Mouse (Mus musculus) heart, embryonic 11.5 days (tissue): ENCODE measurements at regions not wholly inside any gene's neighbourhood (a gene's known extent, or its start where the extent isn't known, plus 50 kb on each side); places are given as distances from the start of the nearest gene placed in this dataset.

Experiments used
- ATAC-seq: fragments of 200-750 bp; cut with Nextera tagmentation; replicated peaks from 2 replicates; pipeline ENCODE4 v1.8.0; 2017; ENCODE audit warnings: moderate library complexity; ENCODE audit not compliant: insufficient number of reproducible peaks, low FRiP score, low TSS enrichment
- H3K27ac ChIP-seq: fragments of 300-500 bp; sonication (generic); 2 replicates; pipeline ENCODE4 v1.5.1; 2014; ENCODE audit warnings: mild to moderate bottlenecking, low read depth, low read length
- H3K27me3 ChIP-seq: fragments of 300-500 bp; sonication (generic); 2 replicates; pipeline ENCODE4 v1.6.1; 2014; ENCODE audit warnings: mild to moderate bottlenecking, low read length, mixed read lengths; ENCODE audit not compliant: control insufficient read depth, insufficient read depth
- H3K36me3 ChIP-seq: fragments of 300-500 bp; sonication (generic); 2 replicates; pipeline ENCODE4 v1.6.1; 2014; ENCODE audit warnings: mild to moderate bottlenecking, low read length, moderate library complexity, mixed read lengths; ENCODE audit not compliant: control insufficient read depth, insufficient read depth
- H3K4me1 ChIP-seq: fragments of 300-500 bp; sonication (generic); 2 replicates; pipeline ENCODE4 v1.6.1; 2014; ENCODE audit warnings: low read length; ENCODE audit not compliant: control insufficient read depth, insufficient read depth
- H3K4me2 ChIP-seq: fragments of 300-500 bp; sonication (generic); 2 replicates; pipeline ENCODE4 v1.6.1; 2014; ENCODE audit warnings: mild to moderate bottlenecking, moderate library complexity
- H3K4me3 ChIP-seq: fragments of 300-500 bp; sonication (generic); 2 replicates; pipeline ENCODE4 v1.5.1; 2014; ENCODE audit warnings: low read depth, low read length
- H3K9ac ChIP-seq: fragments of 300-500 bp; sonication (generic); 2 replicates; pipeline ENCODE4 v1.6.1; 2014; ENCODE audit warnings: mild to moderate bottlenecking, low read depth, low read length, moderate library complexity
- H3K9me3 ChIP-seq: fragments of 300-500 bp; sonication (generic); replicated peaks from 2 replicates; pipeline ENCODE4 v1.6.1; 2016; ENCODE audit warnings: low read length; ENCODE audit not compliant: control insufficient read depth
- WGBS: fragments of 180-500 bp; shearing (Covaris S2); extraction: QIAGEN DNeasy Blood & Tissue Kit; methylation state at CpG from one replicate; pipeline ENCODE4 v1.1.7; 2014; ENCODE audit not compliant: insufficient replicate concordance; 5-methylcytosine and 5-hydroxymethylcytosine counted together

- Histone ChIP-seq H3K4me2 (no peak overlapping the region), H3K27ac (no peak overlapping the region), H3K4me3 (no peak overlapping the region), H3K27me3 (no peaks in the 10 kb centered on the region), H3K36me3 (no peaks in the 10 kb centered on the region), H3K9me3 (no peaks in the 10 kb centered on the region), H3K9ac (no peak overlapping the region), H3K4me1 (no peaks in the 10 kb centered on the region)
- 77% methylated on average over 8 of the region's 8 CpGs for WGBS
- no peak for ATAC-seq
Measured at GRCm38 (mm10) chr14:36731095-36731494, 237.5 kb downstream of the Ccser2 start.

GRCm38 (mm10) chr14:36726092-36726491 lies 242.5 kb downstream of the Ccser2 start:
- no peak overlapping the region for H3K4me3 ChIP-seq
- no peaks in the 10 kb centered on the region for H3K4me1 ChIP-seq
- H3K36me3 ChIP-seq = no peaks in the 10 kb centered on the region
- no peak for ATAC-seq
- H3K9ac ChIP-seq = no peak overlapping the region
- H3K9me3 ChIP-seq = no peaks in the 10 kb centered on the region
- no peak overlapping the region for H3K27ac ChIP-seq
- WGBS = 77% methylated on average over 6 of the region's 6 CpGs
- H3K4me2 ChIP-seq = no peak overlapping the region
- no peaks in the 10 kb centered on the region for H3K27me3 ChIP-seq

GRCm38 (mm10) chr14:36715684-36716083 lies 252.9 kb downstream of the Ccser2 start:
- Histone ChIP-seq H3K4me1 (no peaks in the 10 kb centered on the region), H3K9ac (no peak overlapping the region), H3K9me3 (no peaks in the 10 kb centered on the region), H3K27ac (no peak overlapping the region), H3K27me3 (no peaks in the 10 kb centered on the region), H3K4me3 (no peak overlapping the region), H3K4me2 (no peak overlapping the region), H3K36me3 (no peaks in the 10 kb centered on the region)
- ATAC-seq = no peak
- 68% methylated on average over 2 of the region's 2 CpGs for WGBS

- Histone ChIP-seq H3K27ac (no peak overlapping the region), H3K4me1 (no peaks in the 10 kb centered on the region; the same call in 1 of the 2 replicates), H3K9me3 (no peaks in the 10 kb centered on the region), H3K4me2 (no peak overlapping the region), H3K27me3 (no peaks in the 10 kb centered on the region), H3K9ac (no peak overlapping the region), H3K36me3 (no peaks in the 10 kb centered on the region), H3K4me3 (no peak overlapping the region)
- ATAC-seq = no peak
- WGBS = 71% methylated on average over 4 of the region's 4 CpGs
Measured at GRCm38 (mm10) chr14:36696993-36697392, 271.6 kb downstream of the Ccser2 start.

- H3K4me3 ChIP-seq = no peak overlapping the region
- no peak overlapping the region for H3K27ac ChIP-seq
- no peak overlapping the region for H3K9ac ChIP-seq
- no peaks in the 10 kb centered on the region for H3K36me3 ChIP-seq
- H3K27me3 ChIP-seq = no peaks in the 10 kb centered on the region
- ATAC-seq = no peak
- no peak overlapping the region for H3K4me2 ChIP-seq
- no peaks in the 10 kb centered on the region; the same call in 1 of the 2 replicates for H3K4me1 ChIP-seq
- H3K9me3 ChIP-seq = no peaks in the 10 kb centered on the region
Measured at GRCm38 (mm10) chr14:36691958-36692357, 276.6 kb downstream of the Ccser2 start.

GRCm38 (mm10) chr14:36691018-36691417 lies 277.6 kb downstream of the Ccser2 start:
- H3K9ac ChIP-seq = no peak overlapping the region
- no peaks in the 10 kb centered on the region; the same call in 1 of the 2 replicates for H3K4me1 ChIP-seq
- H3K4me2 ChIP-seq = no peak overlapping the region
- H3K27ac ChIP-seq = no peak overlapping the region
- H3K9me3 ChIP-seq = no peaks in the 10 kb centered on the region
- no peak for ATAC-seq
- 60% methylated on average over 2 of the region's 2 CpGs for WGBS
- H3K27me3 ChIP-seq = no peaks in the 10 kb centered on the region
- no peaks in the 10 kb centered on the region for H3K36me3 ChIP-seq
- no peak overlapping the region for H3K4me3 ChIP-seq

- peak overlapping the region; percentile 57 for H3K27ac ChIP-seq
- H3K27me3 ChIP-seq = no peaks in the 10 kb centered on the region
- no peak overlapping the region for H3K9ac ChIP-seq
- no peaks in the 10 kb centered on the region for H3K9me3 ChIP-seq
- no peak overlapping the region for H3K4me2 ChIP-seq
- H3K36me3 ChIP-seq = no peaks in the 10 kb centered on the region
- no peaks in the 10 kb centered on the region for H3K4me1 ChIP-seq
- WGBS = 70% methylated on average over 1 of the region's 1 CpGs
- peak; percentile 81 for ATAC-seq
- H3K4me3 ChIP-seq = no peak overlapping the region
Measured at GRCm38 (mm10) chr14:36658678-36659263, 309.8 kb downstream of the Ccser2 start.

GRCm38 (mm10) chr14:36658193-36658592 lies 310.4 kb downstream of the Ccser2 start:
- no peak overlapping the region for H3K9ac ChIP-seq
- ATAC-seq = peak; percentile 89
- WGBS = 37% methylated on average over 3 of the region's 3 CpGs
- H3K4me1 ChIP-seq = no peaks in the 10 kb centered on the region
- no peak overlapping the region for H3K4me2 ChIP-seq
- H3K36me3 ChIP-seq = no peaks in the 10 kb centered on the region
- H3K27me3 ChIP-seq = no peaks in the 10 kb centered on the region
- H3K27ac ChIP-seq = peak overlapping the region; percentile 57
- no peak overlapping the region for H3K4me3 ChIP-seq
- H3K9me3 ChIP-seq = no peaks in the 10 kb centered on the region

GRCm38 (mm10) chr14:36652982-36653557 lies 315.5 kb downstream of the Ccser2 start:
- Histone ChIP-seq H3K27me3 (no peaks in the 10 kb centered on the region), H3K9ac (no peak overlapping the region), H3K9me3 (no peaks in the 10 kb centered on the region), H3K4me1 (peaks cover 9% of the 10 kb centered on the region; the same call in 1 of the 2 replicates), H3K36me3 (no peaks in the 10 kb centered on the region), H3K4me3 (no peak overlapping the region), H3K27ac (no peak overlapping the region), H3K4me2 (no peak overlapping the region)
- no peak for ATAC-seq
- WGBS = 17% methylated on average over 6 of the region's 6 CpGs
